Mouse (Mus musculus): ENCODE measurements at regions not wholly inside any gene's neighbourhood (a gene's known extent, or its start where the extent isn't known, plus 50 kb on each side); places are given as distances from the start of the nearest gene placed in this dataset.
A peak's percentile ranks its signal among the peaks of the same experiment; 100 is the strongest.

DNA sequence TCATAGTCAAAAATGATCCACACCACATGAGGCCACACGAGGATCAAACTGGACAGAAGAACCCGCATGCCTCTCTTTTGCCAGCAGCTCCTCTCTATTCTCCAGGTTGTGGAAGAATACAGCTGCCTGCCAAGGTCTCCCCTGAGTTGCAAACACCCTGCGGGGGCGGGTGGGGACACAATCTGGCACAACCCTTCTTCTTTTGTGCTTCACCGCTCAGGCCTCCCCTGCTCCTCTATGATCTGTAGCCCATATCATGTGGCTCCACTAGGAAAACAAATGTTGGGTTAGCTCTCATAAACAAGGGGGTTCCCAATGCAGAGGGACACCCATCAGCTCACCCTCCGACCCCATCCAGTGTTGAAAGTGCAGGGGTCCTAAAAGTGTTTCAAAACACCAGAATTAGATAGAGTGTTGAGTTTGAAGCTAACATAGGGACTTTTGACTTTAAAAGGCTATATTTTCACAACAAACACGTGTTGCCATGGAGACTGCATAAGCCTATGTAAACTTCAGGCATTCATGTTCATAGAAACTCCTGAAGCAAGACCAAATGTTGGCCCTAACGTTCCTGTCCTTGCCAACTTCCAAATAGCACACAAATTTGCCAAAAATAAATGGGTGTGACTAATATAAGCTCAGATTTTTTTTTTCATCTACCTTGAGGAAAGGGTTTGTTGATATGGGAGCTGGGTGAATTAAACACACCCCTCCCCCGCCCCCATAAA, 147.5 kb upstream of the Spred2 start:
- no peak for TF ChIP-seq POLR2A (IDR thresholded peaks at IDR 0.05; ENCODE audit: borderline replicate concordance, extremely low read depth, insufficient read depth, insufficient read length)
- DNase-seq (ENCODE audit: low spot score) (peak; percentile 71), ATAC-seq (ENCODE audit: low FRiP score, low read depth) (peak; percentile 39)
- no peaks in the 10 kb centered on the region for H3K9me3 ChIP-seq (ENCODE audit: control insufficient read depth, low read length)
- no peak overlapping the region for H3K9ac ChIP-seq (ENCODE audit: low read depth, low read length, severe bottlenecking)
- no peaks in the 10 kb centered on the region for H3K27me3 ChIP-seq (ENCODE audit: control insufficient read depth, insufficient read depth, low read length)
- H3K36me3 ChIP-seq (ENCODE audit: control insufficient read depth, insufficient read depth, low read length), result no peaks in the 10 kb centered on the region
- no peak overlapping the region for H3K4me3 ChIP-seq (replicated peaks; ENCODE audit: low read length)
- H3K4me2 ChIP-seq (replicated peaks; ENCODE audit: low read depth, low read length, severe bottlenecking), result no peak overlapping the region
- peaks cover 19% of the 10 kb centered on the region for H3K4me1 ChIP-seq (ENCODE audit: control insufficient read depth, insufficient read depth, low read length)
- 75% methylated on average over 9 of the region's 9 CpGs for whole genome bisulfite sequencing
- 0 out of 2 replicates have a peak overlapping the region, but pooled peaks have one; percentile 2 for H3K27ac ChIP-seq (replicated peaks; ENCODE audit: low read depth, low read length)

DNA sequence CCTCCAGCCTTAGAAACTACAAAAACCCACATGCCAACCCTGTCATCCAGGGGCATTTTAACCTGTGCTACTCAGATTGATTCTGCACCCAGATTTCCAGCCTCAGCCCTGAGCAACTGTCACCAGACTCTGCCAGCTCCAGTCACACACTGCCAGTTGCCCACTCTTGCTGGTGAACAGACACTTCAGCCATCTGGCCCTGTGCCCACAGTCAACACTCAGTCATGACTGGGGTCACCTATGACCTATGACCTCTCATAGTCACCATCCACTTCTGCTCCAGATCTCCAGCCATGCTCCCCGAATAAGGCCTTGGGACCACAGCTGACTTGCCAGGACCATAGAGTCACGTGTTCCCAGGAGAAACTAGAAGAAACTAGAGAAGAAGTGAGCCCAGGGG, 146.0 kb upstream of the Spred2 start:
- ATAC-seq (ENCODE audit: low FRiP score, low read depth) (no peak), DNase-seq (ENCODE audit: low spot score) (no peak)
- H3K4me1 ChIP-seq (ENCODE audit: control insufficient read depth, insufficient read depth, low read length), result peaks cover 19% of the 10 kb centered on the region
- H3K4me2 ChIP-seq (replicated peaks; ENCODE audit: low read depth, low read length, severe bottlenecking), result no peak overlapping the region
- H3K9ac ChIP-seq (ENCODE audit: low read depth, low read length, severe bottlenecking), result no peak overlapping the region
- no peaks in the 10 kb centered on the region for H3K27me3 ChIP-seq (ENCODE audit: control insufficient read depth, insufficient read depth, low read length)
- H3K36me3 ChIP-seq (ENCODE audit: control insufficient read depth, insufficient read depth, low read length), result no peaks in the 10 kb centered on the region
- no peak overlapping the region for H3K4me3 ChIP-seq (replicated peaks; ENCODE audit: low read length)
- H3K9me3 ChIP-seq (ENCODE audit: control insufficient read depth, low read length), result no peaks in the 10 kb centered on the region
- no peak for TF ChIP-seq POLR2A (IDR thresholded peaks at IDR 0.05; ENCODE audit: borderline replicate concordance, extremely low read depth, insufficient read depth, insufficient read length)
- WGBS, result 88% methylated on average over 2 of the region's 2 CpGs
- no peak overlapping the region for H3K27ac ChIP-seq (replicated peaks; ENCODE audit: low read depth, low read length)

- 26% methylated on average over 14 of the region's 14 CpGs for WGBS
- Histone ChIP-seq H3K4me3 (replicated peaks; ENCODE audit: low read length) (no peak overlapping the region), H3K27me3 (ENCODE audit: control insufficient read depth, insufficient read depth, low read length) (no peaks in the 10 kb centered on the region), H3K9ac (ENCODE audit: low read depth, low read length, severe bottlenecking) (no peak overlapping the region), H3K9me3 (ENCODE audit: control insufficient read depth, low read length) (no peaks in the 10 kb centered on the region), H3K27ac (replicated peaks; ENCODE audit: low read depth, low read length) (no peak overlapping the region), H3K4me1 (ENCODE audit: control insufficient read depth, insufficient read depth, low read length) (no peaks in the 10 kb centered on the region), H3K36me3 (ENCODE audit: control insufficient read depth, insufficient read depth, low read length) (no peaks in the 10 kb centered on the region), H3K4me2 (replicated peaks; ENCODE audit: low read depth, low read length, severe bottlenecking) (no peak overlapping the region)
- ATAC-seq (ENCODE audit: low FRiP score, low read depth) (no peak), DNase-seq (ENCODE audit: low spot score) (no peak)
- TF ChIP-seq POLR2A (IDR thresholded peaks at IDR 0.05; ENCODE audit: borderline replicate concordance, extremely low read depth, insufficient read depth, insufficient read length), result no peak
Observed at GRCm38 (mm10) chr11:19785110-19785509, 139.1 kb upstream of the Spred2 start.

- 79% methylated on average over 4 of the region's 4 CpGs for WGBS
- Histone ChIP-seq H3K4me3 (replicated peaks; ENCODE audit: low read length) (no peak overlapping the region), H3K9ac (ENCODE audit: low read depth, low read length, severe bottlenecking) (no peak overlapping the region), H3K9me3 (ENCODE audit: control insufficient read depth, low read length) (no peaks in the 10 kb centered on the region), H3K4me1 (ENCODE audit: control insufficient read depth, insufficient read depth, low read length) (no peaks in the 10 kb centered on the region), H3K4me2 (replicated peaks; ENCODE audit: low read depth, low read length, severe bottlenecking) (no peak overlapping the region), H3K27ac (replicated peaks; ENCODE audit: low read depth, low read length) (no peak overlapping the region), H3K27me3 (ENCODE audit: control insufficient read depth, insufficient read depth, low read length) (no peaks in the 10 kb centered on the region), H3K36me3 (ENCODE audit: control insufficient read depth, insufficient read depth, low read length) (no peaks in the 10 kb centered on the region)
- ATAC-seq (ENCODE audit: low FRiP score, low read depth) (no peak), DNase-seq (ENCODE audit: low spot score) (no peak)
- no peak for TF ChIP-seq POLR2A (IDR thresholded peaks at IDR 0.05; ENCODE audit: borderline replicate concordance, extremely low read depth, insufficient read depth, insufficient read length)
Observed at GRCm38 (mm10) chr11:19796950-19797670, 127.1 kb upstream of the Spred2 start.

- no peak overlapping the region for H3K9ac ChIP-seq (ENCODE audit: low read depth, low read length, severe bottlenecking)
Observed at GRCm38 (mm10) chr11:19809359-19809758, 114.8 kb upstream of the Spred2 start.

More at GRCm38 (mm10) chr11:19809359-19809758, 114.8 kb upstream of the Spred2 start:
- Histone ChIP-seq H3K4me2 (replicated peaks; ENCODE audit: low read depth, low read length, severe bottlenecking) (no peak overlapping the region), H3K36me3 (ENCODE audit: control insufficient read depth, insufficient read depth, low read length) (no peaks in the 10 kb centered on the region), H3K4me1 (ENCODE audit: control insufficient read depth, insufficient read depth, low read length) (no peaks in the 10 kb centered on the region), H3K27ac (replicated peaks; ENCODE audit: low read depth, low read length) (no peak overlapping the region), H3K9me3 (ENCODE audit: control insufficient read depth, low read length) (no peaks in the 10 kb centered on the region), H3K4me3 (replicated peaks; ENCODE audit: low read length) (no peak overlapping the region), H3K27me3 (ENCODE audit: control insufficient read depth, insufficient read depth, low read length) (no peaks in the 10 kb centered on the region)
- ATAC-seq (ENCODE audit: low FRiP score, low read depth), result no peak
- TF ChIP-seq POLR2A (IDR thresholded peaks at IDR 0.05; ENCODE audit: borderline replicate concordance, extremely low read depth, insufficient read depth, insufficient read length), result no peak
- DNase-seq (ENCODE audit: low spot score), result no peak
- 82% methylated on average over 7 of the region's 7 CpGs for WGBS
